Mouse (Mus musculus) intestine, embryonic 14.5 days (tissue): ENCODE data around the gene Bpifa2. TPM values are rescaled to one million over a fixed set of nuclear protein-coding genes. Genes with fewer than 3 reads are reported as not detected.

ENCODE experiments used
- polyA plus RNA-seq: library from polyadenylated mRNA; unstranded; fragments of >200 nt; fragmentation: Nextera tagmentation; extraction: Ambion mirVana; gene quantifications from 2 replicates; pipeline ENCODE4 v1.2.1, GENCODE M21; 2014

Gene Bpifa2
- polyA plus RNA-seq, 1 experiment from 2014 or later, result not detected

Other genes starting within 250 kb of the Bpifa2 start
- not detected in 2 replicates for gene Efcab8, start 228.3 kb upstream of the Bpifa2 start, polyA plus RNA-seq
- not detected in 2 replicates for gene Sun5, start 137.2 kb upstream of the Bpifa2 start, polyA plus RNA-seq
- gene Bpifb2, start 133.2 kb upstream of the Bpifa2 start, polyA plus RNA-seq, result not detected in 2 replicates
- not detected in 2 replicates for gene Bpifb6, start 107.9 kb upstream of the Bpifa2 start, polyA plus RNA-seq
- gene Bpifb3, start 90.0 kb upstream of the Bpifa2 start, polyA plus RNA-seq, result not detected in 2 replicates
- not detected in 2 replicates for gene Bpifb4, start 70.1 kb upstream of the Bpifa2 start, polyA plus RNA-seq
- not detected in 2 replicates for gene Bpifa6, start 33.3 kb upstream of the Bpifa2 start, polyA plus RNA-seq
- gene Bpifa3, start 122.1 kb downstream of the Bpifa2 start, polyA plus RNA-seq, result not detected in 2 replicates
- gene Bpifa1, start 134.6 kb downstream of the Bpifa2 start, polyA plus RNA-seq, result not detected in 2 replicates
- not detected in 2 replicates for gene Bpifa5, start 154.3 kb downstream of the Bpifa2 start, polyA plus RNA-seq
- not detected in 2 replicates for gene Bpifb1, start 182.6 kb downstream of the Bpifa2 start, polyA plus RNA-seq
- gene Bpifb5, start 215.5 kb downstream of the Bpifa2 start, polyA plus RNA-seq, result 0.35 TPM in 1 of 2 replicates, not detected in the other
- not detected in 2 replicates for gene Bpifb9a, start 249.6 kb downstream of the Bpifa2 start, polyA plus RNA-seq